Mouse (Mus musculus) spleen, adult 2 months (tissue): ENCODE data around the gene Ankrd12.

Experiments used
- CTCF ChIP-seq: fragments of 200-500 bp; IDR thresholded peaks from 2 replicates; pipeline ENCODE4 v1.5.1; 2011; ENCODE audit warnings: mild to moderate bottlenecking, inconsistent platforms; ENCODE audit not compliant: insufficient read depth, insufficient read length, insufficient replicate concordance; ENCODE audit errors: extremely low read depth
- POLR2A ChIP-seq: fragments of 200-500 bp; IDR thresholded peaks from 2 replicates; pipeline ENCODE4 v1.6.1; 2011; ENCODE audit warnings: low read depth, low read length, inconsistent platforms

- TF ChIP-seq POLR2A (no peak), CTCF (no peak)
These were observed 11.8 kb downstream of the Ankrd12 start for GRCm38 (mm10) chr17:66065115-66065514.
